Mouse (Mus musculus) neural tube, embryonic 12.5 days (tissue): ENCODE data around the gene Srgap1. TPM values are rescaled to one million over a fixed set of nuclear protein-coding genes. Genes with fewer than 3 reads are reported as not detected.

Experiments
- ATAC-seq: fragments of 200-750 bp; cut with Nextera tagmentation; 2 replicates; pipeline ENCODE4 v1.8.0; 2017; ENCODE audit warnings: low read depth, mild to moderate bottlenecking, moderate TSS enrichment, moderate library complexity; ENCODE audit not compliant: low FRiP score
- H3K27ac ChIP-seq: fragments of 300-500 bp; sonication (generic); 2 replicates; pipeline ENCODE4 v1.5.1; 2016
- H3K27me3 ChIP-seq: fragments of 300-500 bp; sonication (generic); replicated peaks from 2 replicates; pipeline ENCODE4 v1.6.1; 2016; ENCODE audit warnings: mild to moderate bottlenecking
- H3K36me3 ChIP-seq: fragments of 300-500 bp; sonication (generic); 2 replicates; pipeline ENCODE4 v1.6.1; 2016; ENCODE audit warnings: mild to moderate bottlenecking
- H3K4me1 ChIP-seq: fragments of 300-500 bp; sonication (generic); 2 replicates; pipeline ENCODE4 v1.6.1; 2016
- H3K4me2 ChIP-seq: fragments of 300-500 bp; sonication (generic); replicated peaks from 2 replicates; pipeline ENCODE4 v1.6.1; 2016; ENCODE audit warnings: mild to moderate bottlenecking
- H3K4me3 ChIP-seq: fragments of 300-500 bp; sonication (generic); 2 replicates; pipeline ENCODE4 v1.5.1; 2016
- H3K9ac ChIP-seq: fragments of 300-500 bp; sonication (generic); 2 replicates; pipeline ENCODE4 v1.6.1; 2016; ENCODE audit warnings: mild to moderate bottlenecking
- H3K9me3 ChIP-seq: fragments of 300-500 bp; sonication (generic); 2 replicates; pipeline ENCODE4 v1.6.1; 2016; ENCODE audit warnings: mild to moderate bottlenecking
- WGBS: fragments of 180-500 bp; shearing (Covaris S2); methylation state at CpG from one replicate; pipeline ENCODE4 v1.1.7; 2016; 5-methylcytosine and 5-hydroxymethylcytosine counted together
- polyA plus RNA-seq: library from polyadenylated mRNA; unstranded; fragments of >200 nt; fragmentation: Nextera tagmentation; extraction: Ambion mirVana; gene quantifications from 2 replicates; pipeline ENCODE4 v1.2.1, GENCODE M21; 2016

Gene Srgap1
- polyA plus RNA-seq, 1 experiment from 2014 or later: 27.5 TPM

GRCm38 (mm10) chr10:121956505-121956904 lies 90.6 kb downstream of the Srgap1 start:
- Histone ChIP-seq H3K4me3 (no peak overlapping the region), H3K4me2 (no peak overlapping the region), H3K9me3 (no peaks in the 10 kb centered on the region), H3K27ac (no peak overlapping the region), H3K36me3 (no peaks in the 10 kb centered on the region), H3K27me3 (no peaks in the 10 kb centered on the region), H3K4me1 (peaks cover 32% of the 10 kb centered on the region), H3K9ac (no peak overlapping the region)
- ATAC-seq: no peak
- 68% methylated on average over 11 of the region's 11 CpGs for WGBS

- H3K9ac ChIP-seq: no peak overlapping the region
- no peaks in the 10 kb centered on the region for H3K9me3 ChIP-seq
- H3K4me3 ChIP-seq: no peak overlapping the region
- WGBS: 34% methylated on average over 4 of the region's 4 CpGs
- no peaks in the 10 kb centered on the region for H3K27me3 ChIP-seq
- peak; percentile 55 for ATAC-seq
- peaks cover 25% of the 10 kb centered on the region for H3K4me1 ChIP-seq
- H3K27ac ChIP-seq: no peak overlapping the region
- no peaks in the 10 kb centered on the region for H3K36me3 ChIP-seq
- no peak overlapping the region for H3K4me2 ChIP-seq
Measured at GRCm38 (mm10) chr10:121955730-121956129, 91.4 kb downstream of the Srgap1 start.

GRCm38 (mm10) chr10:121954877-121955276 lies 92.2 kb downstream of the Srgap1 start:
- ATAC-seq: no peak
- H3K27me3 ChIP-seq: no peaks in the 10 kb centered on the region
- peaks cover 25% of the 10 kb centered on the region for H3K4me1 ChIP-seq
- no peaks in the 10 kb centered on the region for H3K9me3 ChIP-seq
- H3K4me2 ChIP-seq: no peak overlapping the region
- no peak overlapping the region for H3K9ac ChIP-seq
- H3K27ac ChIP-seq: no peak overlapping the region
- no peaks in the 10 kb centered on the region for H3K36me3 ChIP-seq
- H3K4me3 ChIP-seq: no peak overlapping the region
- 85% methylated on average over 6 of the region's 6 CpGs for WGBS

- peaks cover 22% of the 10 kb centered on the region for H3K4me1 ChIP-seq
- ATAC-seq: no peak
- H3K27me3 ChIP-seq: no peaks in the 10 kb centered on the region
- H3K4me3 ChIP-seq: no peak overlapping the region
- no peaks in the 10 kb centered on the region for H3K9me3 ChIP-seq
- no peaks in the 10 kb centered on the region for H3K36me3 ChIP-seq
- H3K27ac ChIP-seq: no peak overlapping the region
- no peak overlapping the region for H3K9ac ChIP-seq
- WGBS: 96% methylated on average over 5 of the region's 5 CpGs
- no peak overlapping the region for H3K4me2 ChIP-seq
Measured at GRCm38 (mm10) chr10:121953041-121953440, 94.1 kb downstream of the Srgap1 start.

- no peak overlapping the region for H3K9ac ChIP-seq
- no peaks in the 10 kb centered on the region for H3K4me1 ChIP-seq
- WGBS: 92% methylated on average over 8 of the region's 8 CpGs
- H3K27me3 ChIP-seq: no peaks in the 10 kb centered on the region
- ATAC-seq: no peak
- H3K27ac ChIP-seq: no peak overlapping the region
- H3K4me3 ChIP-seq: no peak overlapping the region
- H3K4me2 ChIP-seq: no peak overlapping the region
- no peaks in the 10 kb centered on the region for H3K36me3 ChIP-seq
- H3K9me3 ChIP-seq: no peaks in the 10 kb centered on the region
Measured at GRCm38 (mm10) chr10:121946173-121946572, 100.9 kb downstream of the Srgap1 start.

GRCm38 (mm10) chr10:121931909-121932308 lies 115.2 kb downstream of the Srgap1 start:
- H3K4me3 ChIP-seq: no peak overlapping the region
- H3K4me2 ChIP-seq: no peak overlapping the region
- H3K4me1 ChIP-seq: no peaks in the 10 kb centered on the region
- ATAC-seq: no peak
- no peaks in the 10 kb centered on the region for H3K27me3 ChIP-seq
- no peaks in the 10 kb centered on the region for H3K9me3 ChIP-seq
- no peaks in the 10 kb centered on the region for H3K36me3 ChIP-seq
- WGBS: 94% methylated on average over 14 of the region's 14 CpGs
- no peak overlapping the region for H3K9ac ChIP-seq
- H3K27ac ChIP-seq: no peak overlapping the region

- H3K27ac ChIP-seq: no peak overlapping the region
- H3K9ac ChIP-seq: no peak overlapping the region
- no peak overlapping the region for H3K4me2 ChIP-seq
- 73% methylated on average over 3 of the region's 3 CpGs for WGBS
- H3K27me3 ChIP-seq: no peaks in the 10 kb centered on the region
- no peak for ATAC-seq
- H3K9me3 ChIP-seq: no peaks in the 10 kb centered on the region
- H3K4me3 ChIP-seq: no peak overlapping the region
- peaks cover 9% of the 10 kb centered on the region; the same call in 1 of the 2 replicates for H3K36me3 ChIP-seq
- no peaks in the 10 kb centered on the region for H3K4me1 ChIP-seq
Measured at GRCm38 (mm10) chr10:121926094-121926493, 121.0 kb downstream of the Srgap1 start.

DNA sequence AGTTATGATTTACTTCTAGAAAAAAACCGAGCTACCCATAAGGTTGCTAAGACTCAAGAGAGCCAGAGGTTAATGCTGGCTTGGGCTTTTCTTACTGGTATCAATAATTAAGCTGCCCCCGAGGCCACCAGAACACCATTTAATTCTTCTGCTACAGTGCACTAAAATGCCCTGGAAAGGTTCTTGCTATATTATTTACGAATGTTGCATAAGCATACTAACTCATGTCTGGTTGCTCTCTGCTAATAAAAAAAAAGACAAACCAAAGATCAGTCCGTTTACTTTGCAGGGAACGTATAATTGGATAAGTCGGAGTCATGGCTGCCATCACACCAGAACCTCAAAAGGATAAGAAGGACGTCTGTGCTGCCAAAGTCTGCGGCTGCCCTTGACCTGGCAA lies 128.1 kb downstream of the Srgap1 start:
- H3K36me3 ChIP-seq: peaks cover 8% of the 10 kb centered on the region; the same call in 1 of the 2 replicates
- WGBS: 75% methylated on average over 8 of the region's 8 CpGs
- H3K4me1 ChIP-seq: no peaks in the 10 kb centered on the region; the same call in 1 of the 2 replicates
- no peaks in the 10 kb centered on the region for H3K27me3 ChIP-seq
- H3K4me2 ChIP-seq: no peak overlapping the region
- no peak overlapping the region for H3K9ac ChIP-seq
- H3K9me3 ChIP-seq: no peaks in the 10 kb centered on the region
- ATAC-seq: no peak
- no peak overlapping the region for H3K27ac ChIP-seq
- no peak overlapping the region for H3K4me3 ChIP-seq

GRCm38 (mm10) chr10:121918579-121918978 lies 128.5 kb downstream of the Srgap1 start:
- WGBS: 77% methylated on average over 3 of the region's 3 CpGs
- no peak for ATAC-seq
- no peak overlapping the region for H3K27ac ChIP-seq

DNA sequence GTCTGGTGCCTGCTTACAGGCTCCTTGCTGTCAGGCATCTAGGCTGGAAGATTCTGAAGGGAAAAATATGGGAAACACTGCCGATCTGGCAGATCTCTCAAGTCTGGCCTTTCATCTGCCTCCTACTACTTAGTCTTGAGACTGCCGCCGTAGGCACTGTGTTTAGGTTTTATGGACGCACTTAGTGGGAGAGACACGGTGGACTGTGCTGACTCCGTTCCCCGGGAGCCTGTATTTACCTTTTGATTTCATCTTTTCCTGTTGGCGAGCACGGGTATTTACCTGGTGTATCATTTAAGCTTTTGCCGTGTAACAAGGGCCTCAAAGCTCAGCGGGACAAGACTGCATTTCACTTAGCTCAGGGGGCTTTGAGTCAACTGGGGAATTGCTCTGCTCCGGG lies 131.6 kb downstream of the Srgap1 start:
- Histone ChIP-seq H3K9ac (no peak overlapping the region), H3K27me3 (no peaks in the 10 kb centered on the region), H3K4me1 (no peaks in the 10 kb centered on the region; the same call in 1 of the 2 replicates), H3K36me3 (no peaks in the 10 kb centered on the region), H3K4me3 (no peak overlapping the region), H3K9me3 (no peaks in the 10 kb centered on the region), H3K4me2 (no peak overlapping the region), H3K27ac (no peak overlapping the region)
- WGBS: 78% methylated on average over 12 of the region's 12 CpGs
- no peak for ATAC-seq

More at GRCm38 (mm10) chr10:121918579-121918978, 128.5 kb downstream of the Srgap1 start:
- no peaks in the 10 kb centered on the region for H3K9me3 ChIP-seq
- H3K4me3 ChIP-seq: no peak overlapping the region
- peaks cover 4% of the 10 kb centered on the region; the same call in 1 of the 2 replicates for H3K36me3 ChIP-seq
- no peaks in the 10 kb centered on the region for H3K27me3 ChIP-seq
- H3K9ac ChIP-seq: no peak overlapping the region
- H3K4me1 ChIP-seq: no peaks in the 10 kb centered on the region; the same call in 1 of the 2 replicates
- H3K4me2 ChIP-seq: no peak overlapping the region

DNA sequence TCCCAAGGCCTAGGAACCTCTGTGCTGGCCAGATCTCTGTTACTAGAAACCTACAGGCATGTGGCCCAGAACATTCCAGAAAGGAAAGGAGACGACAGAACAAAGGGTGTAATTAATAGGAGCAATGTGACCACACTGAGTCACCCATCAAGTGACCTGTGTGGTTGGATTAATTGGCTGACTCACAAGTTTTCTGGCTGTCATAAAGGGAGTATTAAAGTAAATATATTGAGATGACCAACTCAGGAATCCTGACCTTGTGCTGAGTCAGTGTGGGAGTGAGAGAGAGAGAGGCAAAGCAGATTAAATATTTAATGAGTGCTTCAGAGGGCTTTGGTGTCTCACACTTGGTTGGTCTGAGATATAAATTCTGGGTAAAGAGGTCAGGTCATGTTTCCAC lies 143.0 kb downstream of the Srgap1 start:
- no peaks in the 10 kb centered on the region for H3K4me1 ChIP-seq
- no peak overlapping the region for H3K9ac ChIP-seq
- no peak overlapping the region for H3K27ac ChIP-seq
- H3K9me3 ChIP-seq: no peaks in the 10 kb centered on the region
- H3K27me3 ChIP-seq: no peaks in the 10 kb centered on the region
- 41% methylated on average over 1 of the region's 1 CpGs for WGBS
- no peak overlapping the region for H3K4me3 ChIP-seq
- H3K4me2 ChIP-seq: no peak overlapping the region
- no peak for ATAC-seq
- H3K36me3 ChIP-seq: no peaks in the 10 kb centered on the region

DNA sequence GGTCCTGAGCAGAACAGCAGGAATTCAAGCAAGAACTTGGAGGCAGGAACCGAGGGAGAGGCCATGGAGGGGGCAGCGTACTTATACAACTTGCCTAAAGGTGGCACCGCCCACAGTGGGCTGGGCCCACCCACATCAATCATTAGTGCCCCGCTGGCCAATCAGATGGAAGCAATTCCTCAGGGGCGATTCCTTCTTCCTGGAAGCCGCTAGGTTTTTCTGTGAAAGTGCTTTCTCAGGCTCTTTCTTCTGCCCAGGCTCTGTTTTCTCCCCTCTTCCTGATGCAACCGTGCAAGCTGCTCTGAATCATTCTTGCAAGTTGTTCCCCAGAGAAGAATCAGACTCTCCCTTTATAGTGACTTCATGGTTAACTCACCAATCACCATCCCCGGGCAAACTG lies 144.5 kb downstream of the Srgap1 start:
- 82% methylated on average over 8 of the region's 8 CpGs for WGBS
- Histone ChIP-seq H3K9ac (no peak overlapping the region), H3K4me3 (no peak overlapping the region), H3K27me3 (no peaks in the 10 kb centered on the region), H3K27ac (no peak overlapping the region), H3K4me1 (no peaks in the 10 kb centered on the region), H3K9me3 (no peaks in the 10 kb centered on the region), H3K4me2 (no peak overlapping the region), H3K36me3 (no peaks in the 10 kb centered on the region)
- no peak for ATAC-seq

DNA sequence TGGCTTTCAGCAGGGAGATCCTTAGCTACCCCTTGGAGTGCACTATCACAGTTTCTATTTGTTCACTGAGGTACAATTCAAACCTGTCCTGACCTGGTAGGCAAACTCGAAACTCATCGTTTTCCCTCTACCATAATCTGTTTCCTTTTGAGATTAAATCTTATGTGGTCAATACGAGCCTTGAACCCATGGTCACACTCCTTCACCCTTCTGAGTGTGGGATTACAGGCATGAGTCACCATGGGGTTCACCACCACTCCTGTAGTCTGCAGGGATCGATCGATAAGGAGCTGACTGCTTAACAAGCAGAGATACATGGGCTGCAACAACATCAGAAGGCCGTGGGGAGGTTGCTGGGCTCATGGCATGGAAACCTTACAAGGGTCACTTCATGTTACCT lies 146.3 kb downstream of the Srgap1 start:
- no peak overlapping the region for H3K4me3 ChIP-seq
- H3K9me3 ChIP-seq: no peaks in the 10 kb centered on the region
- WGBS: 91% methylated on average over 6 of the region's 6 CpGs
- ATAC-seq: no peak
- H3K4me1 ChIP-seq: no peaks in the 10 kb centered on the region
- H3K27me3 ChIP-seq: no peaks in the 10 kb centered on the region
- no peak overlapping the region for H3K27ac ChIP-seq
- no peak overlapping the region for H3K9ac ChIP-seq
- H3K36me3 ChIP-seq: no peaks in the 10 kb centered on the region
- H3K4me2 ChIP-seq: no peak overlapping the region
